Mouse (Mus musculus) heart, embryonic 16.5 days (tissue): ENCODE results near the gene Sema6d. TPM values are rescaled to one million over a fixed set of nuclear protein-coding genes. Genes with fewer than 3 reads are reported as not detected.

Source experiments
- ATAC-seq: fragments of 200-750 bp; cut with Nextera tagmentation; replicated peaks from 2 replicates; pipeline ENCODE4 v1.8.0; 2017; ENCODE audit warnings: moderate number of reproducible peaks; ENCODE audit not compliant: insufficient read depth, low FRiP score; ENCODE audit errors: extremely low read depth
- H3K27ac ChIP-seq: fragments of 300-500 bp; sonication (generic); 2 replicates; pipeline ENCODE4 v1.5.1; 2014; ENCODE audit warnings: mild to moderate bottlenecking, low read length, control low read depth, moderate library complexity
- H3K27me3 ChIP-seq: fragments of 300-500 bp; sonication (generic); 2 replicates; pipeline ENCODE4 v1.6.1; 2014; ENCODE audit warnings: low read length, mixed read lengths; ENCODE audit not compliant: control insufficient read depth, insufficient read depth
- H3K36me3 ChIP-seq: fragments of 300-500 bp; sonication (generic); 2 replicates; pipeline ENCODE4 v1.6.1; 2014; ENCODE audit not compliant: control insufficient read depth, insufficient read depth
- H3K4me1 ChIP-seq: fragments of 300-500 bp; sonication (generic); 2 replicates; pipeline ENCODE4 v1.6.1; 2014; ENCODE audit warnings: low read length, mixed read lengths; ENCODE audit not compliant: control insufficient read depth, insufficient read depth
- H3K4me2 ChIP-seq: fragments of 300-500 bp; sonication (generic); 2 replicates; pipeline ENCODE4 v1.6.1; 2014; ENCODE audit warnings: low read depth, mild to moderate bottlenecking, control low read depth, low read length
- H3K4me3 ChIP-seq: fragments of 300-500 bp; sonication (generic); 2 replicates; pipeline ENCODE4 v1.5.1; 2014; ENCODE audit warnings: mild to moderate bottlenecking, control low read depth, low read length
- H3K9ac ChIP-seq: fragments of 300-500 bp; sonication (generic); 2 replicates; pipeline ENCODE4 v1.6.1; 2014; ENCODE audit warnings: low read length, control low read depth
- H3K9me3 ChIP-seq: fragments of 300-500 bp; sonication (generic); replicated peaks from 2 replicates; pipeline ENCODE4 v1.6.1; 2016; ENCODE audit warnings: low read length; ENCODE audit not compliant: control insufficient read depth
- WGBS: fragments of 180-500 bp; shearing (Covaris S2); extraction: QIAGEN DNeasy Blood & Tissue Kit; methylation state at CpG from one replicate; pipeline ENCODE4 v1.1.7; 2014; 5-methylcytosine and 5-hydroxymethylcytosine counted together
- polyA plus RNA-seq: library from polyadenylated mRNA; unstranded; fragments of >200 nt; fragmentation: Nextera tagmentation; extraction: Ambion mirVana; gene quantifications from 2 replicates; pipeline ENCODE4 v1.2.1, GENCODE M21; 2015

Sema6d gene
- polyA plus RNA-seq, 1 experiment from 2014 or later = 17.8 TPM

GRCm38 (mm10) chr2:124618526-124619219 lies 528.9 kb downstream of the Sema6d start:
- no peak for ATAC-seq
- Histone ChIP-seq H3K27me3 (no peaks in the 10 kb centered on the region), H3K9ac (peak overlapping the region; percentile 28; the same call in 1 of the 2 replicates), H3K9me3 (no peaks in the 10 kb centered on the region), H3K4me3 (no peak overlapping the region), H3K27ac (peak overlapping the region; percentile 92), H3K4me1 (peaks cover 69% of the 10 kb centered on the region), H3K4me2 (peak overlapping the region; percentile 52), H3K36me3 (no peaks in the 10 kb centered on the region)
- WGBS = 48% methylated on average over 3 of the region's 3 CpGs

GRCm38 (mm10) chr2:124620470-124620869 lies 530.7 kb downstream of the Sema6d start:
- H3K4me3 ChIP-seq = no peak overlapping the region
- ATAC-seq = no peak
- no peaks in the 10 kb centered on the region for H3K36me3 ChIP-seq
- no peak overlapping the region for H3K27ac ChIP-seq
- H3K4me1 ChIP-seq = peaks cover 55% of the 10 kb centered on the region
- 36% methylated on average over 6 of the region's 6 CpGs for WGBS
- H3K9me3 ChIP-seq = no peaks in the 10 kb centered on the region
- no peak overlapping the region for H3K4me2 ChIP-seq
- H3K9ac ChIP-seq = no peak overlapping the region
- no peaks in the 10 kb centered on the region for H3K27me3 ChIP-seq

GRCm38 (mm10) chr2:124621972-124622621 lies 532.3 kb downstream of the Sema6d start:
- no peaks in the 10 kb centered on the region for H3K9me3 ChIP-seq
- H3K27me3 ChIP-seq = no peaks in the 10 kb centered on the region
- H3K4me1 ChIP-seq = peaks cover 47% of the 10 kb centered on the region
- H3K27ac ChIP-seq = no peak overlapping the region
- no peak overlapping the region for H3K4me2 ChIP-seq
- no peaks in the 10 kb centered on the region for H3K36me3 ChIP-seq
- no peak for ATAC-seq
- no peak overlapping the region for H3K4me3 ChIP-seq
- WGBS = 68% methylated on average over 6 of the region's 6 CpGs
- H3K9ac ChIP-seq = no peak overlapping the region

- no peak for ATAC-seq
- H3K9ac ChIP-seq = no peak overlapping the region
These were observed 534.6 kb downstream of the Sema6d start for GRCm38 (mm10) chr2:124624247-124624929.

GRCm38 (mm10) chr2:124626425-124626824 lies 536.7 kb downstream of the Sema6d start:
- Histone ChIP-seq H3K4me2 (no peak overlapping the region), H3K36me3 (no peaks in the 10 kb centered on the region), H3K9me3 (no peaks in the 10 kb centered on the region), H3K9ac (no peak overlapping the region), H3K27ac (no peak overlapping the region), H3K4me3 (no peak overlapping the region), H3K4me1 (peaks cover 21% of the 10 kb centered on the region), H3K27me3 (no peaks in the 10 kb centered on the region)
- 68% methylated on average over 7 of the region's 7 CpGs for WGBS
- ATAC-seq = no peak

More at GRCm38 (mm10) chr2:124624247-124624929, 534.6 kb downstream of the Sema6d start:
- Histone ChIP-seq H3K27me3 (no peaks in the 10 kb centered on the region), H3K27ac (no peak overlapping the region), H3K4me1 (peaks cover 37% of the 10 kb centered on the region), H3K4me2 (no peak overlapping the region), H3K36me3 (no peaks in the 10 kb centered on the region), H3K9me3 (no peaks in the 10 kb centered on the region), H3K4me3 (no peak overlapping the region)
- WGBS = 91% methylated on average over 10 of the region's 10 CpGs

GRCm38 (mm10) chr2:124627664-124628063 lies 537.9 kb downstream of the Sema6d start:
- Histone ChIP-seq H3K27me3 (no peaks in the 10 kb centered on the region), H3K4me2 (no peak overlapping the region), H3K4me3 (no peak overlapping the region), H3K4me1 (peaks cover 17% of the 10 kb centered on the region), H3K27ac (no peak overlapping the region), H3K9ac (no peak overlapping the region), H3K36me3 (no peaks in the 10 kb centered on the region), H3K9me3 (no peaks in the 10 kb centered on the region)
- ATAC-seq = no peak; the same call in 1 of the 2 replicates
- 84% methylated on average over 5 of the region's 5 CpGs for WGBS

- no peak overlapping the region for H3K27ac ChIP-seq
- no peak overlapping the region for H3K4me2 ChIP-seq
- no peak for ATAC-seq
- H3K9me3 ChIP-seq = no peaks in the 10 kb centered on the region
- no peak overlapping the region for H3K9ac ChIP-seq
- H3K27me3 ChIP-seq = no peaks in the 10 kb centered on the region
- H3K36me3 ChIP-seq = no peaks in the 10 kb centered on the region
- H3K4me3 ChIP-seq = no peak overlapping the region
- 81% methylated on average over 7 of the region's 7 CpGs for WGBS
- peaks cover 25% of the 10 kb centered on the region for H3K4me1 ChIP-seq
These were observed 538.9 kb downstream of the Sema6d start for GRCm38 (mm10) chr2:124628701-124629100.

GRCm38 (mm10) chr2:124634400-124634998 lies 544.7 kb downstream of the Sema6d start:
- Histone ChIP-seq H3K27me3 (no peaks in the 10 kb centered on the region), H3K36me3 (no peaks in the 10 kb centered on the region), H3K4me1 (peaks cover 56% of the 10 kb centered on the region), H3K9me3 (no peaks in the 10 kb centered on the region), H3K9ac (no peak overlapping the region), H3K4me3 (no peak overlapping the region), H3K27ac (no peak overlapping the region), H3K4me2 (no peak overlapping the region)
- 79% methylated on average over 7 of the region's 7 CpGs for WGBS
- no peak for ATAC-seq
